Mouse (Mus musculus): ENCODE measurements around the gene Mrpl54. TPM values are rescaled to one million over a fixed set of nuclear protein-coding genes. Genes with fewer than 3 reads are reported as not detected.
"Not testable (repeated sequence)": the region's sequence is repeated elsewhere in the genome, so short reads cannot be mapped to it uniquely, and the experiment has no call there.

Gene Mrpl54
- polyA plus RNA-seq, 1 experiment from 2014 or later: 246 TPM

- H3K4me3 ChIP-seq (ENCODE audit: low read depth, low read length); ATAC-seq (ENCODE audit: insufficient number of reproducible peaks, insufficient read depth, low FRiP score, low read depth); H3K27ac ChIP-seq (ENCODE audit: low read length); H3K36me3 ChIP-seq (ENCODE audit: control insufficient read depth, insufficient read depth, low read length); H3K27me3 ChIP-seq (ENCODE audit: control insufficient read depth, insufficient read depth, low read length); H3K4me2 ChIP-seq (replicated peaks; ENCODE audit: low read depth, low read length); H3K9me3 ChIP-seq (ENCODE audit: control insufficient read depth, low read depth, low read length); H3K9ac ChIP-seq (replicated peaks; ENCODE audit: low read depth, low read length); H3K4me1 ChIP-seq (ENCODE audit: control insufficient read depth, insufficient read depth, low read length): not testable (repeated sequence)
- 67% methylated on average over 2 of the region's 2 CpGs for WGBS
These were observed 43.0 kb downstream of the Mrpl54 start for GRCm38 (mm10) chr10:81223731-81224130.

- no peak overlapping the region for H3K27ac ChIP-seq (ENCODE audit: low read length)
- no peak overlapping the region for H3K4me3 ChIP-seq (ENCODE audit: low read depth, low read length)
- no peaks in the 10 kb centered on the region for H3K27me3 ChIP-seq (ENCODE audit: control insufficient read depth, insufficient read depth, low read length)
- H3K4me2 ChIP-seq (replicated peaks; ENCODE audit: low read depth, low read length): no peak overlapping the region
- H3K9ac ChIP-seq (replicated peaks; ENCODE audit: low read depth, low read length): no peak overlapping the region
- no peaks in the 10 kb centered on the region for H3K36me3 ChIP-seq (ENCODE audit: control insufficient read depth, insufficient read depth, low read length)
- 79% methylated on average over 5 of the region's 5 CpGs for WGBS
- H3K9me3 ChIP-seq (ENCODE audit: control insufficient read depth, low read depth, low read length): no peaks in the 10 kb centered on the region
- peak; percentile 65; the same call in 1 of the 2 replicates for ATAC-seq (ENCODE audit: insufficient number of reproducible peaks, insufficient read depth, low FRiP score, low read depth)
- H3K4me1 ChIP-seq (ENCODE audit: control insufficient read depth, insufficient read depth, low read length): no peaks in the 10 kb centered on the region
These were observed 45.2 kb downstream of the Mrpl54 start for GRCm38 (mm10) chr10:81221402-81222015.

- Histone ChIP-seq H3K9me3 (ENCODE audit: control insufficient read depth, low read depth, low read length) (no peaks in the 10 kb centered on the region), H3K27ac (ENCODE audit: low read length) (no peak overlapping the region), H3K4me1 (ENCODE audit: control insufficient read depth, insufficient read depth, low read length) (no peaks in the 10 kb centered on the region), H3K36me3 (ENCODE audit: control insufficient read depth, insufficient read depth, low read length) (no peaks in the 10 kb centered on the region), H3K4me2 (replicated peaks; ENCODE audit: low read depth, low read length) (no peak overlapping the region), H3K4me3 (ENCODE audit: low read depth, low read length) (no peak overlapping the region), H3K9ac (replicated peaks; ENCODE audit: low read depth, low read length) (no peak overlapping the region), H3K27me3 (ENCODE audit: control insufficient read depth, insufficient read depth, low read length) (no peaks in the 10 kb centered on the region)
- WGBS: 31% methylated on average over 7 of the region's 7 CpGs
- no peak for ATAC-seq (ENCODE audit: insufficient number of reproducible peaks, insufficient read depth, low FRiP score, low read depth)
These were observed 48.8 kb downstream of the Mrpl54 start for GRCm38 (mm10) chr10:81217964-81218363.

- H3K4me2 ChIP-seq (replicated peaks; ENCODE audit: low read depth, low read length); ATAC-seq (ENCODE audit: insufficient number of reproducible peaks, insufficient read depth, low FRiP score, low read depth); H3K27me3 ChIP-seq (ENCODE audit: control insufficient read depth, insufficient read depth, low read length); H3K4me3 ChIP-seq (ENCODE audit: low read depth, low read length); H3K9ac ChIP-seq (replicated peaks; ENCODE audit: low read depth, low read length); H3K36me3 ChIP-seq (ENCODE audit: control insufficient read depth, insufficient read depth, low read length); H3K9me3 ChIP-seq (ENCODE audit: control insufficient read depth, low read depth, low read length); H3K4me1 ChIP-seq (ENCODE audit: control insufficient read depth, insufficient read depth, low read length); H3K27ac ChIP-seq (ENCODE audit: low read length): not testable (repeated sequence)
- 17% methylated on average over 1 of the region's 1 CpGs for WGBS
These were observed 49.5 kb downstream of the Mrpl54 start for GRCm38 (mm10) chr10:81217267-81217666.

- H3K27ac ChIP-seq (ENCODE audit: low read length): no peak overlapping the region
- no peak for ATAC-seq (ENCODE audit: insufficient number of reproducible peaks, insufficient read depth, low FRiP score, low read depth)
- H3K4me3 ChIP-seq (ENCODE audit: low read depth, low read length): no peak overlapping the region
- no peaks in the 10 kb centered on the region for H3K9me3 ChIP-seq (ENCODE audit: control insufficient read depth, low read depth, low read length)
- H3K36me3 ChIP-seq (ENCODE audit: control insufficient read depth, insufficient read depth, low read length): no peaks in the 10 kb centered on the region
- H3K9ac ChIP-seq (replicated peaks; ENCODE audit: low read depth, low read length): no peak overlapping the region
- 89% methylated on average over 6 of the region's 6 CpGs for WGBS
- no peak overlapping the region for H3K4me2 ChIP-seq (replicated peaks; ENCODE audit: low read depth, low read length)
- H3K4me1 ChIP-seq (ENCODE audit: control insufficient read depth, insufficient read depth, low read length): no peaks in the 10 kb centered on the region
- no peaks in the 10 kb centered on the region for H3K27me3 ChIP-seq (ENCODE audit: control insufficient read depth, insufficient read depth, low read length)
These were observed 49.9 kb downstream of the Mrpl54 start for GRCm38 (mm10) chr10:81216810-81217209.

- no peak overlapping the region for H3K27ac ChIP-seq (ENCODE audit: low read length)
These were observed 50.5 kb downstream of the Mrpl54 start for GRCm38 (mm10) chr10:81216260-81216659.

More at GRCm38 (mm10) chr10:81216260-81216659, 50.5 kb downstream of the Mrpl54 start:
- Histone ChIP-seq H3K4me2 (replicated peaks; ENCODE audit: low read depth, low read length) (no peak overlapping the region), H3K27me3 (ENCODE audit: control insufficient read depth, insufficient read depth, low read length) (no peaks in the 10 kb centered on the region), H3K4me3 (ENCODE audit: low read depth, low read length) (no peak overlapping the region), H3K36me3 (ENCODE audit: control insufficient read depth, insufficient read depth, low read length) (no peaks in the 10 kb centered on the region), H3K4me1 (ENCODE audit: control insufficient read depth, insufficient read depth, low read length) (no peaks in the 10 kb centered on the region), H3K9ac (replicated peaks; ENCODE audit: low read depth, low read length) (no peak overlapping the region), H3K9me3 (ENCODE audit: control insufficient read depth, low read depth, low read length) (no peaks in the 10 kb centered on the region)
- WGBS: 88% methylated on average over 6 of the region's 6 CpGs
- no peak for ATAC-seq (ENCODE audit: insufficient number of reproducible peaks, insufficient read depth, low FRiP score, low read depth)

Small RNAs within 50 kb of the gene (microRNA-seq; reads per million reads assigned to microRNA genes)
- gene Mir3057: 5.2 reads per million, percentile 12 among the genes with 10 or more reads in this experiment

Other genes starting within 250 kb of the Mrpl54 start
- gene Diras1, start 241.3 kb downstream of the Mrpl54 start, polyA plus RNA-seq (2014; fragmentation: Nextera tagmentation; extraction: Ambion mirVana): 0.20 and 0.41 TPM in 2 replicates
- gene Slc39a3, start 229.5 kb downstream of the Mrpl54 start, polyA plus RNA-seq (2014; fragmentation: Nextera tagmentation; extraction: Ambion mirVana): 10.3 and 11.9 TPM in 2 replicates
- 162 and 164 TPM in 2 replicates for gene Sgta, start 206.8 kb downstream of the Mrpl54 start, polyA plus RNA-seq (2014; fragmentation: Nextera tagmentation; extraction: Ambion mirVana)
- gene Thop1, start 196.9 kb downstream of the Mrpl54 start, polyA plus RNA-seq (2014; fragmentation: Nextera tagmentation; extraction: Ambion mirVana): 38.2 and 39.9 TPM in 2 replicates
- 0.22 and 0.56 TPM in 2 replicates for gene Creb3l3, start 168.1 kb downstream of the Mrpl54 start, polyA plus RNA-seq (2014; fragmentation: Nextera tagmentation; extraction: Ambion mirVana)
- 164 and 167 TPM in 2 replicates for gene Map2k2, start 161.0 kb downstream of the Mrpl54 start, polyA plus RNA-seq (2014; fragmentation: Nextera tagmentation; extraction: Ambion mirVana)
- 25.5 and 27.4 TPM in 2 replicates for gene Zbtb7a, start 131.7 kb downstream of the Mrpl54 start, polyA plus RNA-seq (2014; fragmentation: Nextera tagmentation; extraction: Ambion mirVana)
- gene Pias4, start 99.0 kb downstream of the Mrpl54 start, polyA plus RNA-seq (2014; fragmentation: Nextera tagmentation; extraction: Ambion mirVana): 32.7 and 40.9 TPM in 2 replicates
- 416 and 434 TPM in 2 replicates for gene Eef2, start 90.3 kb downstream of the Mrpl54 start, polyA plus RNA-seq (2014; fragmentation: Nextera tagmentation; extraction: Ambion mirVana)
- 48.9 and 58.7 TPM in 2 replicates for gene Dapk3, start 83.9 kb downstream of the Mrpl54 start, polyA plus RNA-seq (2014; fragmentation: Nextera tagmentation; extraction: Ambion mirVana)
- gene 4930442H23Rik, start 83.1 kb downstream of the Mrpl54 start, polyA plus RNA-seq (2014; fragmentation: Nextera tagmentation; extraction: Ambion mirVana): not detected in 2 replicates
- 0.14 and 0.35 TPM in 2 replicates for gene Nmrk2, start 64.9 kb downstream of the Mrpl54 start, polyA plus RNA-seq (2014; fragmentation: Nextera tagmentation; extraction: Ambion mirVana)
- 1.9 and 2.2 TPM in 2 replicates for gene Atcay, start 36.1 kb downstream of the Mrpl54 start, polyA plus RNA-seq (2014; fragmentation: Nextera tagmentation; extraction: Ambion mirVana)
- gene Zfr2, start 33.8 kb downstream of the Mrpl54 start, polyA plus RNA-seq (2014; fragmentation: Nextera tagmentation; extraction: Ambion mirVana): 9.2 and 10.8 TPM in 2 replicates
- 3.4 and 3.9 TPM in 2 replicates for gene Matk, start 14.0 kb downstream of the Mrpl54 start, polyA plus RNA-seq (2014; fragmentation: Nextera tagmentation; extraction: Ambion mirVana)
- gene Apba3, start within 50 bp of the Mrpl54 start, polyA plus RNA-seq (2014; fragmentation: Nextera tagmentation; extraction: Ambion mirVana): 47.0 and 51.1 TPM in 2 replicates
- gene Tjp3, start 24.6 kb upstream of the Mrpl54 start, polyA plus RNA-seq (2014; fragmentation: Nextera tagmentation; extraction: Ambion mirVana): 21.6 and 25.2 TPM in 2 replicates
- gene Pip5k1c, start 26.0 kb upstream of the Mrpl54 start, polyA plus RNA-seq (2014; fragmentation: Nextera tagmentation; extraction: Ambion mirVana): 50.1 and 51.4 TPM in 2 replicates
- gene Cactin, start 54.2 kb upstream of the Mrpl54 start, polyA plus RNA-seq (2014; fragmentation: Nextera tagmentation; extraction: Ambion mirVana): 21.3 and 21.7 TPM in 2 replicates
- gene Tbxa2r, start 61.8 kb upstream of the Mrpl54 start, polyA plus RNA-seq (2014; fragmentation: Nextera tagmentation; extraction: Ambion mirVana): 23.1 and 23.4 TPM in 2 replicates
- 0.07 TPM in 1 of 2 replicates, not detected in the other for gene Gipc3, start 76.3 kb upstream of the Mrpl54 start, polyA plus RNA-seq (2014; fragmentation: Nextera tagmentation; extraction: Ambion mirVana)
- gene Hmg20b, start 83.5 kb upstream of the Mrpl54 start, polyA plus RNA-seq (2014; fragmentation: Nextera tagmentation; extraction: Ambion mirVana): 98.6 TPM in 2 replicates
- gene Mfsd12, start 90.6 kb upstream of the Mrpl54 start, polyA plus RNA-seq (2014; fragmentation: Nextera tagmentation; extraction: Ambion mirVana): 4.7 and 4.8 TPM in 2 replicates
- gene 4930404N11Rik, start 98.9 kb upstream of the Mrpl54 start, polyA plus RNA-seq (2014; fragmentation: Nextera tagmentation; extraction: Ambion mirVana): 0.43 and 0.59 TPM in 2 replicates
- 81.3 and 88.7 TPM in 2 replicates for gene Fzr1, start 111.6 kb upstream of the Mrpl54 start, polyA plus RNA-seq (2014; fragmentation: Nextera tagmentation; extraction: Ambion mirVana)
- gene Dohh, start 117.5 kb upstream of the Mrpl54 start, polyA plus RNA-seq (2014; fragmentation: Nextera tagmentation; extraction: Ambion mirVana): 44.8 and 48.5 TPM in 2 replicates
- 3.1 and 4.1 TPM in 2 replicates for gene Gm48551, start 117.5 kb upstream of the Mrpl54 start, polyA plus RNA-seq (2014; fragmentation: Nextera tagmentation; extraction: Ambion mirVana)
- gene Gm48552, start 122.1 kb upstream of the Mrpl54 start, polyA plus RNA-seq (2014; fragmentation: Nextera tagmentation; extraction: Ambion mirVana): 1.0 and 1.1 TPM in 2 replicates
- gene Smim24, start 126.1 kb upstream of the Mrpl54 start, polyA plus RNA-seq (2014; fragmentation: Nextera tagmentation; extraction: Ambion mirVana): 17.7 and 21.5 TPM in 2 replicates
- 76.0 and 80.1 TPM in 2 replicates for gene Nfic, start 188.7 kb upstream of the Mrpl54 start, polyA plus RNA-seq (2014; fragmentation: Nextera tagmentation; extraction: Ambion mirVana)
- 1.7 and 2.2 TPM in 2 replicates for gene Celf5, start 215.8 kb upstream of the Mrpl54 start, polyA plus RNA-seq (2014; fragmentation: Nextera tagmentation; extraction: Ambion mirVana)
- gene Ncln, start 229.5 kb upstream of the Mrpl54 start, polyA plus RNA-seq (2014; fragmentation: Nextera tagmentation; extraction: Ambion mirVana): 79.1 and 79.3 TPM in 2 replicates
- gene S1pr4, start 233.2 kb upstream of the Mrpl54 start, polyA plus RNA-seq (2014; fragmentation: Nextera tagmentation; extraction: Ambion mirVana): 0.41 and 0.72 TPM in 2 replicates

Data from stomach, embryonic 14.5 days (tissue).